Mouse (Mus musculus): ENCODE results near the gene Olfr283.

GRCm38 (mm10) chr15:98410249-98410648 lies 29.5 kb upstream of the Olfr283 start:
- TF ChIP-seq MXI1 (IDR thresholded peaks at IDR 0.05; ENCODE audit: low read depth, low read length) (no peak), HCFC1 (IDR thresholded peaks at IDR 0.05; ENCODE audit: low read depth, low read length) (no peak), CTCF (conservative IDR thresholded peaks at IDR 0.05 in 1 of 2, IDR thresholded peaks at IDR 0.05 in 1 of 2; ENCODE audit: low read depth in 2 of 2, low read length in 2 of 2) (no peak), EP300 (IDR thresholded peaks at IDR 0.05; ENCODE audit: low read length) (no peak), RAD21 (IDR thresholded peaks at IDR 0.05; ENCODE audit: low read depth, low read length) (no peak), TBP (conservative IDR thresholded peaks at IDR 0.05; ENCODE audit: low read depth, low read length) (no peak), JUN (IDR thresholded peaks at IDR 0.05; ENCODE audit: insufficient read depth, low read depth, low read length) (no peak), POLR2A (IDR thresholded peaks at IDR 0.05; ENCODE audit: low read depth, low read length) (no peak), E2F4 (IDR thresholded peaks at IDR 0.05; ENCODE audit: insufficient replicate concordance, low read depth, low read length) (no peak), MAFK (IDR thresholded peaks at IDR 0.05; ENCODE audit: insufficient replicate concordance, low read length) (no peak), ELF1 (IDR thresholded peaks at IDR 0.05; ENCODE audit: low read depth, low read length) (no peak)
